Mouse (Mus musculus): ENCODE results near the gene Rgs7.

Gene Rgs7

GRCm38 (mm10) chr1:175307604-175308003 lies 184.7 kb downstream of the Rgs7 start:
- no peak for DNase-seq (ENCODE audit: low spot score in 2 of 2)

- no peak for DNase-seq (ENCODE audit: low spot score in 2 of 2)
Observed at GRCm38 (mm10) chr1:175300895-175301294, 191.4 kb downstream of the Rgs7 start.

GRCm38 (mm10) chr1:175300404-175300803 lies 191.9 kb downstream of the Rgs7 start:
- no peak for DNase-seq (ENCODE audit: low spot score in 2 of 2)

- DNase-seq (ENCODE audit: low spot score in 2 of 2) = no peak
Observed at GRCm38 (mm10) chr1:175299603-175300397, 192.5 kb downstream of the Rgs7 start.

- no peak for DNase-seq (ENCODE audit: low spot score in 2 of 2)
Observed at GRCm38 (mm10) chr1:175296906-175297305, 195.4 kb downstream of the Rgs7 start.

- DNase-seq (ENCODE audit: low spot score in 2 of 2) = no peak
Observed at GRCm38 (mm10) chr1:175290072-175290471, 202.2 kb downstream of the Rgs7 start.

GRCm38 (mm10) chr1:175262341-175262740 lies 230.0 kb downstream of the Rgs7 start:
- no peak for DNase-seq (ENCODE audit: low spot score in 2 of 2)

GRCm38 (mm10) chr1:175259374-175259773 lies 232.9 kb downstream of the Rgs7 start:
- DNase-seq (ENCODE audit: low spot score in 2 of 2) = no peak

GRCm38 (mm10) chr1:175255224-175255623 lies 237.1 kb downstream of the Rgs7 start:
- no peak for DNase-seq (ENCODE audit: low spot score in 2 of 2)

GRCm38 (mm10) chr1:175254724-175255123 lies 237.6 kb downstream of the Rgs7 start:
- DNase-seq (ENCODE audit: low spot score in 2 of 2) = no peak

- DNase-seq (ENCODE audit: low spot score in 2 of 2) = no peak
Observed at GRCm38 (mm10) chr1:175242135-175242534, 250.2 kb downstream of the Rgs7 start.

- no peak for DNase-seq (ENCODE audit: low spot score in 2 of 2)
Observed at GRCm38 (mm10) chr1:175240137-175240536, 252.2 kb downstream of the Rgs7 start.

GRCm38 (mm10) chr1:175221593-175222500 lies 270.5 kb downstream of the Rgs7 start:
- no peak for DNase-seq (ENCODE audit: low spot score in 2 of 2)

- DNase-seq (ENCODE audit: low spot score in 2 of 2) = no peak
Observed at GRCm38 (mm10) chr1:175219563-175219962, 272.7 kb downstream of the Rgs7 start.

- DNase-seq (ENCODE audit: low spot score in 2 of 2) = no peak
Observed at GRCm38 (mm10) chr1:175207004-175207403, 285.3 kb downstream of the Rgs7 start.

GRCm38 (mm10) chr1:175205633-175206032 lies 286.7 kb downstream of the Rgs7 start:
- DNase-seq (ENCODE audit: low spot score in 2 of 2) = no peak

- no peak for DNase-seq (ENCODE audit: low spot score in 2 of 2)
Observed at GRCm38 (mm10) chr1:175203544-175203943, 288.8 kb downstream of the Rgs7 start.

- DNase-seq (ENCODE audit: low spot score in 2 of 2) = no peak
Observed at GRCm38 (mm10) chr1:175202902-175203301, 289.4 kb downstream of the Rgs7 start.

GRCm38 (mm10) chr1:175198881-175199280 lies 293.4 kb downstream of the Rgs7 start:
- no peak for DNase-seq (ENCODE audit: low spot score in 2 of 2)

- no peak for DNase-seq (ENCODE audit: low spot score in 2 of 2)
Observed at GRCm38 (mm10) chr1:175195806-175196205, 296.5 kb downstream of the Rgs7 start.

GRCm38 (mm10) chr1:175188186-175188585 lies 304.1 kb downstream of the Rgs7 start:
- no peak for DNase-seq (ENCODE audit: low spot score in 2 of 2)

GRCm38 (mm10) chr1:175185211-175185610 lies 307.1 kb downstream of the Rgs7 start:
- no peak for DNase-seq (ENCODE audit: low spot score in 2 of 2)

GRCm38 (mm10) chr1:175184736-175185135 lies 307.6 kb downstream of the Rgs7 start:
- DNase-seq (ENCODE audit: low spot score in 2 of 2) = no peak

All from urinary bladder, postnatal 36 days (tissue).